Mouse (Mus musculus) hindbrain, embryonic 11.5 days (tissue): ENCODE data around the gene Hltf. TPM values are rescaled to one million over a fixed set of nuclear protein-coding genes. Genes with fewer than 3 reads are reported as not detected.

Source experiments
- ATAC-seq: fragments of 200-750 bp; cut with Nextera tagmentation; 2 replicates; pipeline ENCODE4 v1.8.0; 2017; ENCODE audit warnings: mild to moderate bottlenecking, moderate TSS enrichment, moderate library complexity; ENCODE audit not compliant: low FRiP score
- DNase-seq: peaks from one replicate; pipeline ENCODE4 v3.0.0-alpha.2; 2015; ENCODE audit warnings: low spot score
- H3K27ac ChIP-seq: fragments of 300-500 bp; sonication (generic); 2 replicates; pipeline ENCODE4 v1.5.1; 2014; ENCODE audit warnings: mild to moderate bottlenecking, low read depth, low read length
- H3K27me3 ChIP-seq: fragments of 300-500 bp; sonication (generic); 2 replicates; pipeline ENCODE4 v1.6.1; 2014; ENCODE audit warnings: mild to moderate bottlenecking, low read length, moderate library complexity, mixed read lengths; ENCODE audit not compliant: control insufficient read depth, insufficient read depth
- H3K36me3 ChIP-seq: fragments of 300-500 bp; sonication (generic); 2 replicates; pipeline ENCODE4 v1.6.1; 2014; ENCODE audit warnings: mild to moderate bottlenecking, low read length, moderate library complexity, mixed read lengths; ENCODE audit not compliant: control insufficient read depth, insufficient read depth
- H3K4me1 ChIP-seq: fragments of 300-500 bp; sonication (generic); replicated peaks from 2 replicates; pipeline ENCODE4 v1.6.1; 2014; ENCODE audit warnings: low read length, mixed read lengths; ENCODE audit not compliant: control insufficient read depth, insufficient read depth
- H3K4me2 ChIP-seq: fragments of 300-500 bp; sonication (generic); replicated peaks from 2 replicates; pipeline ENCODE4 v1.6.1; 2014; ENCODE audit warnings: mild to moderate bottlenecking, low read depth, low read length
- H3K4me3 ChIP-seq: fragments of 300-500 bp; sonication (generic); 2 replicates; pipeline ENCODE4 v1.5.1; 2014; ENCODE audit warnings: low read depth, low read length
- H3K9ac ChIP-seq: fragments of 300-500 bp; sonication (generic); 2 replicates; pipeline ENCODE4 v1.6.1; 2014; ENCODE audit warnings: low read depth, low read length
- H3K9me3 ChIP-seq: fragments of 300-500 bp; sonication (generic); 2 replicates; pipeline ENCODE4 v1.6.1; 2016; ENCODE audit warnings: low read length; ENCODE audit not compliant: control insufficient read depth
- WGBS: fragments of 180-500 bp; shearing (Covaris S2); extraction: QIAGEN DNeasy Blood & Tissue Kit; methylation state at CpG from one replicate; pipeline ENCODE4 v1.1.7; 2014; 5-methylcytosine and 5-hydroxymethylcytosine counted together
- polyA plus RNA-seq: library from polyadenylated mRNA; unstranded; fragments of >200 nt; fragmentation: Nextera tagmentation; extraction: Ambion mirVana; gene quantifications from 2 replicates; pipeline ENCODE4 v1.2.1, GENCODE M21; 2014

Gene Hltf
- polyA plus RNA-seq, 1 experiment from 2014 or later, result 25.1 TPM

- H3K4me2 ChIP-seq, result no peak overlapping the region
- ATAC-seq, result no peak; the same call in 1 of the 2 replicates
- 74% methylated on average over 3 of the region's 3 CpGs for WGBS
These were observed 76.9 kb downstream of the Hltf start for GRCm38 (mm10) chr3:20134545-20134944.

GRCm38 (mm10) chr3:20136868-20137581 lies 79.4 kb downstream of the Hltf start:
- H3K9ac ChIP-seq, result no peak overlapping the region
- no peaks in the 10 kb centered on the region for H3K27me3 ChIP-seq
- ATAC-seq (no peak), DNase-seq (no peak)
- H3K4me1 ChIP-seq, result no peaks in the 10 kb centered on the region
- H3K9me3 ChIP-seq, result no peaks in the 10 kb centered on the region
- no peak overlapping the region for H3K4me2 ChIP-seq
- WGBS, result 93% methylated on average over 9 of the region's 9 CpGs
- no peak overlapping the region for H3K27ac ChIP-seq
- H3K36me3 ChIP-seq, result no peaks in the 10 kb centered on the region
- no peak overlapping the region for H3K4me3 ChIP-seq

More at GRCm38 (mm10) chr3:20134545-20134944, 76.9 kb downstream of the Hltf start:
- Histone ChIP-seq H3K4me3 (no peak overlapping the region), H3K27ac (no peak overlapping the region), H3K9me3 (no peaks in the 10 kb centered on the region), H3K9ac (no peak overlapping the region), H3K4me1 (no peaks in the 10 kb centered on the region), H3K27me3 (no peaks in the 10 kb centered on the region), H3K36me3 (no peaks in the 10 kb centered on the region)
- no peak for DNase-seq

- H3K4me2 ChIP-seq, result no peak overlapping the region
- no peak overlapping the region for H3K27ac ChIP-seq
- H3K9me3 ChIP-seq, result no peaks in the 10 kb centered on the region
- DNase-seq, result no peak
- no peak for ATAC-seq
- H3K4me3 ChIP-seq, result no peak overlapping the region
- no peak overlapping the region for H3K9ac ChIP-seq
- H3K27me3 ChIP-seq, result no peaks in the 10 kb centered on the region
- H3K36me3 ChIP-seq, result no peaks in the 10 kb centered on the region
- H3K4me1 ChIP-seq, result no peaks in the 10 kb centered on the region
These were observed 83.6 kb downstream of the Hltf start for GRCm38 (mm10) chr3:20141240-20141639.

- no peak overlapping the region for H3K4me2 ChIP-seq
- H3K4me1 ChIP-seq, result no peaks in the 10 kb centered on the region
- H3K9me3 ChIP-seq, result no peaks in the 10 kb centered on the region
- no peaks in the 10 kb centered on the region for H3K27me3 ChIP-seq
- ATAC-seq (no peak), DNase-seq (peak; percentile 23)
- no peak overlapping the region for H3K4me3 ChIP-seq
- 38% methylated on average over 1 of the region's 1 CpGs for WGBS
- no peak overlapping the region for H3K27ac ChIP-seq
- H3K36me3 ChIP-seq, result no peaks in the 10 kb centered on the region
- no peak overlapping the region for H3K9ac ChIP-seq
These were observed 84.1 kb downstream of the Hltf start for GRCm38 (mm10) chr3:20141679-20142078.

GRCm38 (mm10) chr3:20142101-20142500 lies 84.5 kb downstream of the Hltf start:
- Histone ChIP-seq H3K36me3 (no peaks in the 10 kb centered on the region), H3K27me3 (no peaks in the 10 kb centered on the region), H3K9ac (no peak overlapping the region), H3K4me3 (no peak overlapping the region), H3K27ac (no peak overlapping the region), H3K9me3 (no peaks in the 10 kb centered on the region), H3K4me1 (no peaks in the 10 kb centered on the region), H3K4me2 (no peak overlapping the region)
- WGBS, result 97% methylated on average over 2 of the region's 2 CpGs
- DNase-seq (no peak), ATAC-seq (no peak)

GRCm38 (mm10) chr3:20142576-20142975 lies 85.0 kb downstream of the Hltf start:
- ATAC-seq (no peak), DNase-seq (no peak)
- H3K9me3 ChIP-seq, result no peaks in the 10 kb centered on the region
- H3K4me1 ChIP-seq, result no peaks in the 10 kb centered on the region
- no peak overlapping the region for H3K9ac ChIP-seq
- WGBS, result 91% methylated on average over 3 of the region's 3 CpGs
- no peaks in the 10 kb centered on the region for H3K27me3 ChIP-seq
- no peaks in the 10 kb centered on the region for H3K36me3 ChIP-seq
- H3K4me2 ChIP-seq, result no peak overlapping the region
- no peak overlapping the region for H3K4me3 ChIP-seq
- no peak overlapping the region for H3K27ac ChIP-seq

GRCm38 (mm10) chr3:20143726-20144125 lies 86.1 kb downstream of the Hltf start:
- no peak for ATAC-seq
- no peaks in the 10 kb centered on the region for H3K36me3 ChIP-seq
- no peak overlapping the region for H3K27ac ChIP-seq
- H3K9me3 ChIP-seq, result no peaks in the 10 kb centered on the region
- H3K4me2 ChIP-seq, result no peak overlapping the region
- no peaks in the 10 kb centered on the region for H3K27me3 ChIP-seq
- no peak overlapping the region for H3K9ac ChIP-seq
- WGBS, result 88% methylated on average over 3 of the region's 3 CpGs
- DNase-seq, result no peak
- H3K4me3 ChIP-seq, result no peak overlapping the region
- no peaks in the 10 kb centered on the region for H3K4me1 ChIP-seq

GRCm38 (mm10) chr3:20144401-20144800 lies 86.8 kb downstream of the Hltf start:
- Histone ChIP-seq H3K4me3 (no peak overlapping the region), H3K27ac (no peak overlapping the region), H3K9ac (no peak overlapping the region), H3K9me3 (no peaks in the 10 kb centered on the region), H3K36me3 (no peaks in the 10 kb centered on the region), H3K4me2 (no peak overlapping the region), H3K27me3 (no peaks in the 10 kb centered on the region), H3K4me1 (no peaks in the 10 kb centered on the region)
- ATAC-seq (no peak), DNase-seq (no peak)
- 54% methylated on average over 2 of the region's 2 CpGs for WGBS

- Histone ChIP-seq H3K27ac (no peak overlapping the region), H3K36me3 (no peaks in the 10 kb centered on the region)
- ATAC-seq, result no peak
These were observed 88.1 kb downstream of the Hltf start for GRCm38 (mm10) chr3:20145696-20146113.

More at GRCm38 (mm10) chr3:20145696-20146113, 88.1 kb downstream of the Hltf start:
- no peak for DNase-seq
- Histone ChIP-seq H3K9ac (no peak overlapping the region), H3K4me1 (no peaks in the 10 kb centered on the region), H3K27me3 (no peaks in the 10 kb centered on the region), H3K9me3 (no peaks in the 10 kb centered on the region), H3K4me3 (no peak overlapping the region), H3K4me2 (no peak overlapping the region)
- WGBS, result 82% methylated on average over 1 of the region's 1 CpGs
